Comparison of ENCODE assay signal across 8 mouse cellular contexts in the genomic region with DNA sequence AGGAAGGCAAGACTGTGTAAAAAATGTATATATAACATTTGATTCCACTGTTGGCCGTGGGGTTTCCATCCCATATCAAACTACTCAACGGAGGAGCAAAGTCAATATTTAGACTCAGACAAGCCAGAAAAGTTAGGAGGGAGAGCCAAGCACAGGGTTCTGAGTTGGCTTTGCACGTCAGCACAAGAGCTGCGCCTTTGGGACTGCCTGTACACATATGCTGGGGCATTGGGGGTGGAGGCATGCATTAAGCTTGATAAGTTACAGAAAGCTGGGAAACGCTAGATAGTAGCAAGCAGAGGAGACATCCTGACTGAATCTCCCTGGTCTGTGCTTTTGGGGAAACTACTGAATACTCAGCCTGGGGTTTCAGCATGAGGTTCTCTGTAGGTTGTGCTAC. TPM values are rescaled to one million over a fixed set of nuclear protein-coding genes. Genes with fewer than 3 reads are reported as not detected.
DNase-seq lines count a peak whose midpoint lies in the region; ATAC-seq and TF ChIP-seq lines count a peak whose summit lies in the region.

No protein-coding gene starts in this region.

- no peaks in the 10 kb centered on the region for H3K27me3 ChIP-seq in intestine, embryonic 14.5 days (replicated peaks; ENCODE audit: control insufficient read depth, insufficient read depth, low read length)

- peak; percentile 95 for DNase-seq in heart, adult 11 months
- no peak for DNase-seq in heart, adult 8-10 months (ENCODE audit: low spot score)
- DNase-seq in intestine, embryonic 14.5 days (ENCODE audit: low spot score), result no peak
- no peak for DNase-seq in layer of hippocampus, postnatal 10 days (ENCODE audit: low spot score in 2 of 2)
- no peak for DNase-seq in left cerebral cortex, adult 8-10 months (ENCODE audit: low spot score in 2 of 2)
- no peak for DNase-seq in spleen, postnatal 36 days (ENCODE audit: low spot score in 2 of 2)

- H3K4me2 ChIP-seq in intestine, embryonic 14.5 days (ENCODE audit: low read length), result peak overlapping the region; percentile 51

- no peaks in the 10 kb centered on the region for H3K9me3 ChIP-seq in intestine, embryonic 14.5 days (ENCODE audit: control insufficient read depth, low read length)

- 6% methylated on average over 5 of the region's 5 CpGs for WGBS in intestine, embryonic 14.5 days
- 56% methylated on average over 5 of the region's 5 CpGs for WGBS in macrophage (ENCODE audit: missing documents)

- H3K36me3 ChIP-seq in intestine, embryonic 14.5 days (ENCODE audit: control insufficient read depth, insufficient read depth, low read length), result peaks cover 43% of the 10 kb centered on the region
- H3K36me3 ChIP-seq in macrophage (ENCODE audit: inconsistent target), result no peaks in the 10 kb centered on the region

- H3K4me3 ChIP-seq in embryonic fibroblast, embryonic 13.5 days (ENCODE audit: insufficient read depth, low read length), result peak overlapping the region; percentile 75
- peak overlapping the region; percentile 82 for H3K4me3 ChIP-seq in intestine, embryonic 14.5 days (ENCODE audit: low read depth, low read length)
- peak overlapping the region; percentile 64 for H3K4me3 ChIP-seq in macrophage (ENCODE audit: inconsistent target)

- H3K9ac ChIP-seq in intestine, embryonic 14.5 days (ENCODE audit: low read length), result peak overlapping the region; percentile 98

- no peak overlapping the region for H3K27ac ChIP-seq in embryonic fibroblast, embryonic 13.5 days (ENCODE audit: insufficient read depth, low read length)
- peak overlapping the region; percentile 99 for H3K27ac ChIP-seq in intestine, embryonic 14.5 days (ENCODE audit: low read depth)
- peak overlapping the region; percentile 64 for H3K27ac ChIP-seq in macrophage

- no peaks in the 10 kb centered on the region; the same call in 1 of the 2 replicates for H3K4me1 ChIP-seq in embryonic fibroblast, embryonic 13.5 days (ENCODE audit: control insufficient read depth, insufficient read depth, low read length)
- H3K4me1 ChIP-seq in intestine, embryonic 14.5 days (replicated peaks; ENCODE audit: control insufficient read depth, insufficient read depth, low read length), result peaks cover 9% of the 10 kb centered on the region

- no peak for ATAC-seq in intestine, embryonic 14.5 days (replicated peaks; ENCODE audit: low FRiP score, low TSS enrichment, low read depth)

- no peak for TF ChIP-seq POLR2A in embryonic fibroblast, embryonic 13.5 days (IDR thresholded peaks at IDR 0.05; ENCODE audit: low read depth, low read length)

- no peaks in the 10 kb centered on the region; the same call in 1 of the 2 replicates for H3K79me2 ChIP-seq in macrophage (ENCODE audit: inconsistent target)

- TF ChIP-seq CTCF in embryonic fibroblast, embryonic 13.5 days (IDR thresholded peaks at IDR 0.05; ENCODE audit: borderline replicate concordance, insufficient read depth, low read length), result no peak

RNA-seq across cellular contexts. Expression of a gene that starts 1.1 kb away (rescaled TPM):
- total RNA-seq in heart, adult 8-10 months (2022), result 1 to 10 TPM in 2 of 4 experiments, under 1 TPM in 2; 0.75 to 1.7 (median 1.1) TPM
- polyA plus RNA-seq in embryonic fibroblast, embryonic 13.5 days (2011; ENCODE audit: insufficient read length, low read depth, missing spikeins), result 0.55 and 0.81 TPM in 2 replicates
- 2.7 and 2.8 TPM in 2 replicates for polyA plus RNA-seq in intestine, embryonic 14.5 days (2014; fragmentation: Nextera tagmentation; extraction: Ambion mirVana)
- total RNA-seq in macrophage (2018; cell fraction: chromatin; rRNA removed), result 10 to 100 TPM in 2 of 26 experiments, 1 to 10 TPM in 24; 1.5 to 10.8 (median 5.5) TPM
- total RNA-seq in macrophage (2018; cell fraction: cytosol; rRNA removed), result 1 to 10 TPM in 2 of 26 experiments, under 1 TPM in 24; 0.18 to 1.3 (median 0.45) TPM
- 10 to 100 TPM in 5 of 26 experiments, 1 to 10 TPM in 21; 2.6 to 17.0 (median 7.7) TPM for total RNA-seq in macrophage (2018; cell fraction: nucleus; rRNA removed)
- 0.46 to 0.94 TPM (median 0.87 TPM) in 3 replicates for polyA plus RNA-seq in macrophage (2018)
- 1 to 10 TPM; 4.3 to 5.5 TPM for total RNA-seq in layer of hippocampus, postnatal 10 days (2021)
- total RNA-seq in left cerebral cortex, adult 8-10 months (2022), result 1 to 10 TPM; 2.3 to 3.3 (median 2.9) TPM
